Mouse (Mus musculus) cerebellum, adult 18-20 months (tissue): Measurements from ENCODE around the gene Cpt1a.

ENCODE experiments used
- DNase-seq, 2 experiments: peaks; one replicate each; pipeline ENCODE4 v3.0.0; 2021

Gene Cpt1a

GRCm38 (mm10) chr19:3325771-3326478, 3.8 kb downstream of the Cpt1a start:
- DNase-seq: peak in 1 of 2 experiments; percentile 3

GRCm38 (mm10) chr19:3326479-3327047, 4.4 kb downstream of the Cpt1a start:
- no peak for DNase-seq

GRCm38 (mm10) chr19:3333247-3333646, 11.1 kb downstream of the Cpt1a start:
- DNase-seq: no peak

GRCm38 (mm10) chr19:3333694-3334515, 11.8 kb downstream of the Cpt1a start:
- DNase-seq: no peak

GRCm38 (mm10) chr19:3334550-3334949, 12.4 kb downstream of the Cpt1a start:
- no peak for DNase-seq

- no peak for DNase-seq
Observed at GRCm38 (mm10) chr19:3335917-3336316, 13.8 kb downstream of the Cpt1a start.

GRCm38 (mm10) chr19:3336485-3337255, 14.5 kb downstream of the Cpt1a start:
- no peak for DNase-seq

- no peak for DNase-seq
Observed at GRCm38 (mm10) chr19:3339187-3339586, 17.1 kb downstream of the Cpt1a start.

- DNase-seq: no peak
Observed at GRCm38 (mm10) chr19:3341021-3341420, 18.9 kb downstream of the Cpt1a start.

GRCm38 (mm10) chr19:3343929-3344328, 21.8 kb downstream of the Cpt1a start:
- no peak for DNase-seq

- DNase-seq: no peak
Observed at GRCm38 (mm10) chr19:3344636-3345544, 22.8 kb downstream of the Cpt1a start.

- no peak for DNase-seq
Observed at GRCm38 (mm10) chr19:3347784-3348183, 25.6 kb downstream of the Cpt1a start.

GRCm38 (mm10) chr19:3353415-3354111, 31.4 kb downstream of the Cpt1a start:
- DNase-seq: peak; percentile 12 to 15

- DNase-seq: no peak
Observed at GRCm38 (mm10) chr19:3355096-3355495, 33.0 kb downstream of the Cpt1a start.

GRCm38 (mm10) chr19:3356516-3356915, 34.4 kb downstream of the Cpt1a start:
- no peak for DNase-seq

- no peak for DNase-seq
Observed at GRCm38 (mm10) chr19:3357620-3358019, 35.5 kb downstream of the Cpt1a start.

- DNase-seq: no peak
Observed at GRCm38 (mm10) chr19:3359841-3360588, 37.9 kb downstream of the Cpt1a start.

GRCm38 (mm10) chr19:3363510-3363909, 41.4 kb downstream of the Cpt1a start:
- DNase-seq: no peak

- no peak for DNase-seq
Observed at GRCm38 (mm10) chr19:3365089-3365488, 43.0 kb downstream of the Cpt1a start.

- no peak for DNase-seq
Observed at GRCm38 (mm10) chr19:3368276-3368675, 46.1 kb downstream of the Cpt1a start.

- DNase-seq: no peak
Observed at GRCm38 (mm10) chr19:3373380-3373779, 51.2 kb downstream of the Cpt1a start.
